Mouse (Mus musculus): ENCODE measurements around the gene Large2. TPM values are rescaled to one million over a fixed set of nuclear protein-coding genes. Genes with fewer than 3 reads are reported as not detected.

Large2 gene
- 1.4 and 2.4 TPM in 2 replicates for polyA plus RNA-seq (2015; fragmentation: Nextera tagmentation; extraction: Ambion mirVana)

DNA sequence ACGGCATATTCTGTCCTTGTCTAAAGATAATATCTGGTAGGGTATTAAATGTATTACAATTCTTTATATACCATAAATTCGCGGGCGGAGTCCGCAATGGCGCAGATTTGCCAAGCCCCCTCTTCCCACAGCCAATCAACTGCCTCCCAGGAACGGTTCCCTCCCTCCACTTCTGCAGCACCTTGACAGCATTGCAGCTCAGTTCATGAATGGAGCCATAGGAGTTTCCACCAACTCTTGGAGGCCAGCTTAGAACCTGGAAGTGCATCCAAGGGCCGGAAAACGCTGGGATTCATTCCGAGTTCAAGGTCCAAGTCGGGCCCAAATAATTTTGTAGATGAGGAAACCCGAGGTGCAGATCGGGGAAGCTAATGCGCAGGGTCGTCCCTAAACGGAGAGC lies at the start of gene Large2, which contains the start of gene Pex16:
Gene Large2, minus strand, starts transcription at position 356 of the 400 bp plus-strand sequence.
Gene Pex16, plus strand, starts transcription at position 163 of the 400 bp plus-strand sequence.
- peak; percentile 37 for ATAC-seq
- Histone ChIP-seq H3K27me3 (replicated peaks; ENCODE audit: control insufficient read depth, insufficient read depth, low read length) (peaks cover 15% of the 10 kb centered on the region), H3K9me3 (ENCODE audit: control insufficient read depth, low read length) (no peaks in the 10 kb centered on the region), H3K9ac (replicated peaks; ENCODE audit: low read depth, low read length) (peak within 1 kb of the TSS; percentile 74), H3K4me1 (replicated peaks; ENCODE audit: control insufficient read depth, insufficient read depth, low read length) (peaks cover 44% of the 10 kb centered on the region), H3K4me2 (ENCODE audit: low read length) (peak within 1 kb of the TSS; percentile 93), H3K27ac (ENCODE audit: low read length) (peak within 1 kb of the TSS; percentile 88), H3K4me3 (replicated peaks; ENCODE audit: low read length) (peak within 1 kb of the TSS; percentile 71), H3K36me3 (ENCODE audit: control insufficient read depth, insufficient read depth) (peaks cover 3% of the 10 kb centered on the region; the same call in 1 of the 2 replicates)
- WGBS, result 4% methylated on average over 16 of the region's 16 CpGs

DNA sequence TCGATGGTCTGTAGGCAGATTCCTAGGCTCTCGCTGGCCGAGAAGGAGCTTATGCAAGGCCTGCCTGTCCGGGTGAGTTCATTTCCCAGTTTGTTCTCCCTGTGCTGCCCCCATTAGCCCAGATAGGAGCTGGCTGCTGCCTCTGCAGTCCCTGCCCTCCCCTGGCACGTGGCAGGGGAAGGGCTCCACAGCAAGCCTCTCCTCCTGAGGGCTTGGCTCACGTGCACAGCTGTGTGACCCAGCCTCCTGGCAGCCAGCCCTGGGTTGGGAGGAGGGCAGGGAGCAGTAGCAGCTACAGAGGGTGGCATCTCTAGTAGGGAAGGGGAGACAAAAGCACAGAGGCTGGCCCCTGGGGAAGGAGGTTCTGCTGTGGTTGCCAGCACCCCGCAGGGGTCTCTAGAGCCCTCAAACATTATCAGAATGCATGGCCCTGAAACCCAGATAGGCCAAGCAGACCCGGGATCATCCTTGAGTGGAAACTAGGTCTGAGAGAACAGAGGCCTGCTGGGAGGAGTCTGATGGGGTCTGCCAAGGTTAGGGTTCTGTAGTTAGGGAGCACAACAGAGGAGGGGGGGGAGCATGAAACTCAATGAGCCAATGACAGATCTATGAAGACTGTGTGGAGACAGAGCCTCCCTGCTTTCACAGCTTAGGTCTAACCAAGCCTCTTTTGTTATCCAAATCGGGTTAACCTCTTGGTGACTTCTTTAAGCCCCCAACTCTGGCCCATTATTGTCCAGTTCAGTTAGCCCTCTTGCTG lies 49.2 kb upstream of the Large2 start:
- Histone ChIP-seq H3K36me3 (ENCODE audit: control insufficient read depth, insufficient read depth) (peaks cover 30% of the 10 kb centered on the region), H3K27ac (ENCODE audit: low read length) (peak overlapping the region; percentile 73), H3K9me3 (ENCODE audit: control insufficient read depth, low read length) (no peaks in the 10 kb centered on the region), H3K27me3 (replicated peaks; ENCODE audit: control insufficient read depth, insufficient read depth, low read length) (no peaks in the 10 kb centered on the region), H3K4me1 (replicated peaks; ENCODE audit: control insufficient read depth, insufficient read depth, low read length) (peaks cover 46% of the 10 kb centered on the region), H3K4me3 (replicated peaks; ENCODE audit: low read length) (no peak overlapping the region), H3K4me2 (ENCODE audit: low read length) (no peak overlapping the region), H3K9ac (replicated peaks; ENCODE audit: low read depth, low read length) (no peak overlapping the region)
- 51% methylated on average over 9 of the region's 9 CpGs for WGBS
- peak; percentile 71 for ATAC-seq

DNA sequence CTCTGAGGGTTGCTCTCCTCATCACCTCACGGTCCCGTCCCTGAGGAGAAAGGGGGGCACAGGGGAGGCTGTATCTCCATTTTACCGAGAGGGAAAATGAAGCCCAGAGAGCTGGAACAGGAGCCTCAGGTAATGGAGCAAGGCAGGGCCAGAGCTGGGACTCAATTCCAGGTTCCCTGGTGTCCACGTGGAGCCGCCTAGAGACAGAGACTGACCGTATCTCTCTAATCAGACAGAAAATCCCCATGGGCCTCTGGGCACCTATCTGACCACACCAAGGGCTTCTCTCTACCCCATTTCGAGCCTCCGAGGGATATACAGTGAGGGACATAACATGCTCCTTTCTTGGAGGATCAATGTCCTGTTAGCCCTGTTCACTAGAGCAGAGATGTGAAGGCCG lies 48.5 kb upstream of the Large2 start:
- Histone ChIP-seq H3K4me1 (replicated peaks; ENCODE audit: control insufficient read depth, insufficient read depth, low read length) (peaks cover 42% of the 10 kb centered on the region), H3K4me2 (ENCODE audit: low read length) (no peak overlapping the region), H3K36me3 (ENCODE audit: control insufficient read depth, insufficient read depth) (peaks cover 33% of the 10 kb centered on the region), H3K27ac (ENCODE audit: low read length) (peak overlapping the region; percentile 34; the same call in 1 of the 2 replicates), H3K9me3 (ENCODE audit: control insufficient read depth, low read length) (no peaks in the 10 kb centered on the region), H3K27me3 (replicated peaks; ENCODE audit: control insufficient read depth, insufficient read depth, low read length) (no peaks in the 10 kb centered on the region), H3K4me3 (replicated peaks; ENCODE audit: low read length) (no peak overlapping the region), H3K9ac (replicated peaks; ENCODE audit: low read depth, low read length) (no peak overlapping the region)
- ATAC-seq, result no peak
- WGBS, result 86% methylated on average over 9 of the region's 9 CpGs

DNA sequence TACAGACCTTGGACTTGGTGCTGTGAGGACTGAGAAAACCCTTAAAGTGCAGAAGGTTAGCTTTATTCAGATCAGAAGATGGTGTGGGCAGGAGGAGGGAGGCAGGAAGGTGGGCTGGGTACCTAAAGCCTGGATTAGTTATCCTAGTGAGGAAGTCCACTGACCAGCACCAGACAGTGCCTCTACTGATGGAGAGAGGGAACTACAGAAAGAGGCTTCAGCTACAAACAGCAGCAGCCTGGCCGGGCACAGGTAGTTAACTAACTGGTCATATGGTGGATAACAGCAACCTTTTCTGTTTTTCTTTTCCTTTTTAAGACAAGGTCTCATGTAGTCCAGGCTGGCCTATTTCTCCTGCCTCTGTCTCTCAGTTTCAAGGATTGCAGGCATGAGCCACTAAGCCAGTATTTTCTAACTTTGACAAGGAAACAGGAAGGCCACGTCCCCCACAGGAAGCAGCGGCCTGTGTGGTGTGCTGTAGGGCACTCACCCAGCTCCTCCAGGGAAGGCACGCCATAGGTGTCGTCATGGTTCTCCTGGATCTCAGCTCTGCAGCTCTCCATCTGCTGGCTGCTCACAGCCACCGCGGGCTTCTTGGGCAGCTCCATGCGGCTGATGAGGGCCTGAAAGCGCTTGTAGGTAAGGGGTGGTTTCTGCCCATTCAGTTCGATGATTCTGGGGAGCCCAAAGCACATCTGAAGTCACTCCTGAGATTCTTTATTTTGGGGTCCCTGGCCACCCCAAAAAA lies 47.9 kb upstream of the Large2 start:
- Histone ChIP-seq H3K9ac (replicated peaks; ENCODE audit: low read depth, low read length) (no peak overlapping the region), H3K4me3 (replicated peaks; ENCODE audit: low read length) (no peak overlapping the region), H3K27ac (ENCODE audit: low read length) (no peak overlapping the region), H3K27me3 (replicated peaks; ENCODE audit: control insufficient read depth, insufficient read depth, low read length) (no peaks in the 10 kb centered on the region), H3K9me3 (ENCODE audit: control insufficient read depth, low read length) (no peaks in the 10 kb centered on the region), H3K4me2 (ENCODE audit: low read length) (no peak overlapping the region), H3K36me3 (ENCODE audit: control insufficient read depth, insufficient read depth) (peaks cover 33% of the 10 kb centered on the region), H3K4me1 (replicated peaks; ENCODE audit: control insufficient read depth, insufficient read depth, low read length) (peaks cover 36% of the 10 kb centered on the region)
- 74% methylated on average over 10 of the region's 10 CpGs for WGBS
- ATAC-seq, result no peak

DNA sequence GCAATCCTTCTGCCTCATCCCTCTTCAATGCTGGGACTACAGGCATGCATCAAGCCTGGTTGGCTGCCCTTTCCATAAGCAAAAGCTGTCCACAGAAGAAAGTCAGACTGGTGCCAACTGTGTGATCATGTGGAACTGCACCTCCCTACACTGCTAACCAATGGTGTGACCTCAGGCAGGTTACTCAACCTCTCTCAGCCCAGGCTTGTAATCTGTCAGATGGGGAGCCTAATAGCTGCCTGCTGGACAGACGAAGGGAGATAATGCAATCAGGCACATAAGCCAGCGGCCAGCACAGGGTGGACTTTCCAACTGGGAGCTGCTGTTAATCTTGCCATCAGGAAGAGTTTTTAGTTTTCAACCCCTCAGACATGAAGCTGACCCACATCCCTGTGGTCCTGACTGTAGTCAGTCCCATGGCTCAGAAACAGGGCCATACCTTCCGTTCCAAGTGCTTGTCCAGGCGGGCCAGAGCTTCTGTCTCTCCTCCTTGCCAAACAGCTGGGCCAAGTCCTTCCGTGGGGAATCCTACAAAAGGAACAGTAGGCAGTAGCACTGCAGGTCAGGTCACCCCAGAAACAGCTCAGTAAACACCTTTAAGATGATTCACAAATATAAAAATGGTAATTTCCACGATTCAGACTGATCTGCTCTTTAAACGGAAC lies 47.2 kb upstream of the Large2 start:
- 95% methylated on average over 7 of the region's 7 CpGs for WGBS
- H3K36me3 ChIP-seq (ENCODE audit: control insufficient read depth, insufficient read depth), result peaks cover 37% of the 10 kb centered on the region
- H3K4me1 ChIP-seq (replicated peaks; ENCODE audit: control insufficient read depth, insufficient read depth, low read length), result peaks cover 33% of the 10 kb centered on the region
- no peak for ATAC-seq
- H3K9ac ChIP-seq (replicated peaks; ENCODE audit: low read depth, low read length), result no peak overlapping the region
- no peaks in the 10 kb centered on the region for H3K9me3 ChIP-seq (ENCODE audit: control insufficient read depth, low read length)
- no peak overlapping the region for H3K27ac ChIP-seq (ENCODE audit: low read length)
- H3K4me2 ChIP-seq (ENCODE audit: low read length), result no peak overlapping the region
- H3K27me3 ChIP-seq (replicated peaks; ENCODE audit: control insufficient read depth, insufficient read depth, low read length), result no peaks in the 10 kb centered on the region
- H3K4me3 ChIP-seq (replicated peaks; ENCODE audit: low read length), result no peak overlapping the region

DNA sequence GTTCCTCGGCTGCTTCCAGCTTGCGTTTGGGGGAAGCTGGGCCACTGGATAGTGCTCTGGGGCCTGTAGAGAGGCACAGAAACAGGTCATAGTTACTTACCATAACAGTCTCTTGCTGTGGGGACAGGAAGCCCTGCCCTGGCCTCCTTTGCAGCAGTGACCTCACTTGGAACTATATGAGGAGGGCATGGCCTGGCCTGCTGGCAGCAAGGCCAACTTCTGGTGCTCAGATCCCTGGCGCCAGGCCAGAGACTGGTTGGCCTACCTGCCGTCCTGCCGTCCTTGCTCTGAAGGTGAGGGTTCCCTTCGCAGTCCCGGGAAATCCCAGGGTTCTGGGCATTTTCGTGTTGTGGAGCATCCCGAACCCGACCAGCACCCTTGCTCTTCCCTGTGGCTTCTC lies 37.0 kb upstream of the Large2 start:
- Histone ChIP-seq H3K9ac (replicated peaks; ENCODE audit: low read depth, low read length) (no peak overlapping the region), H3K27me3 (replicated peaks; ENCODE audit: control insufficient read depth, insufficient read depth, low read length) (no peaks in the 10 kb centered on the region), H3K36me3 (ENCODE audit: control insufficient read depth, insufficient read depth) (peaks cover 76% of the 10 kb centered on the region), H3K4me1 (replicated peaks; ENCODE audit: control insufficient read depth, insufficient read depth, low read length) (no peaks in the 10 kb centered on the region), H3K4me2 (ENCODE audit: low read length) (no peak overlapping the region), H3K4me3 (replicated peaks; ENCODE audit: low read length) (no peak overlapping the region), H3K27ac (ENCODE audit: low read length) (no peak overlapping the region), H3K9me3 (ENCODE audit: control insufficient read depth, low read length) (no peaks in the 10 kb centered on the region)
- 89% methylated on average over 10 of the region's 10 CpGs for WGBS
- ATAC-seq, result no peak

DNA sequence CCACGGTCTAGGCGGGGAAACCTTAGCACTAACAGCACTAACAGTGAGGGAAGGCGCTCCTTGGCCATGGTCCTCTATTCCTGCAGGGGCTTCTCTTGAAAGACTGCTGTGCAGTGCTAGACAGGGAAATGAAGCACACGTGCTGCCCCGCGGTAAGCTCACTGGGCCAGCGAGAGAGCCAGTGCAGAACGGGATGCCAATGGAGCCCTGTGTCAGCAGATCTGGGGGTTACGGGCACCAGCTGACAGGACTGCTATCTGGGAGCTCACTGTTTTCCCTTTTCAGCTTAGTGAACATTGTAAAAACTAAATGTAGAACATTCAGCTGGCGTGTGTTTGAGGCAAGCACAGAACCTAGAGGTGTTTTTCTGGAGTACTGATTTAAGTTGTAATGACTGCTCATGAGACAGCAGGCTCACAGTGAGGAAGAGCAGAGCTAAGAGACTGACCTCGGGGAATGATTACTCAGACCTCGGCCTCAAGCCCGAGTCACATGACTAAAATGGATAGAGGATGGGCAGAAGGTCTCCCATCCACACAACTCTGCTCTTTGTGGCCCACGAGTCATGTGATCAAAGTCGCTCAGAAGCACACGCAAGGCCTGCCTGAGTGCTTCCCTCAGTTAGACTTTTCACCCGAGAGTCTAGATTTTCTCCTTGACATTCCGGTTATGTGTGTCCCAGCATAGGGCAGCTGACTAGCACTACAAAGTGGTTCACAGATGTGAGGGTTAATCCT lies 33.8 kb upstream of the Large2 start:
- 88% methylated on average over 18 of the region's 18 CpGs for WGBS
- Histone ChIP-seq H3K4me1 (replicated peaks; ENCODE audit: control insufficient read depth, insufficient read depth, low read length) (no peaks in the 10 kb centered on the region), H3K9ac (replicated peaks; ENCODE audit: low read depth, low read length) (no peak overlapping the region), H3K4me2 (ENCODE audit: low read length) (no peak overlapping the region), H3K36me3 (ENCODE audit: control insufficient read depth, insufficient read depth) (peaks cover 65% of the 10 kb centered on the region), H3K27ac (ENCODE audit: low read length) (no peak overlapping the region), H3K4me3 (replicated peaks; ENCODE audit: low read length) (no peak overlapping the region), H3K27me3 (replicated peaks; ENCODE audit: control insufficient read depth, insufficient read depth, low read length) (no peaks in the 10 kb centered on the region), H3K9me3 (ENCODE audit: control insufficient read depth, low read length) (no peaks in the 10 kb centered on the region)
- ATAC-seq, result no peak

DNA sequence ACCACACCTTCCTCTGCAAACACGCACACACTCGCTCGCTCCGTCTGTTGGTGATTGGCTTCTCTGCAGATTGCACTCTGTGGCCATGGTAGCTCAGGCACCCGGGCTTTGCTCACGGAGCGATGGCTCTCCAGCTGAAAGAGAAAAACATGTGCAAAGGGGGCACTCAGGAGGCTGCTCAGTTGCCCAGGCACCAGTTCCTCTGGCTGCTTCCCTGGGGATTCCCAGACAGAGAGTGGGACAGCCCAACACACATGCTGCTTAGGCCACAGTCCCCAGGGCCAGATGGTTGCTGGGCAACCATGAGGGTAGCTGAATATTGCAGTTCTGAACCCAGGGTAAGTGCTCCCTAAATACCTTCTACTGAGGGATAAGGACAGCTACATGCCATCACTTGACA lies 31.0 kb upstream of the Large2 start:
- Histone ChIP-seq H3K4me2 (ENCODE audit: low read length) (no peak overlapping the region), H3K36me3 (ENCODE audit: control insufficient read depth, insufficient read depth) (peaks cover 41% of the 10 kb centered on the region), H3K9ac (replicated peaks; ENCODE audit: low read depth, low read length) (no peak overlapping the region), H3K4me3 (replicated peaks; ENCODE audit: low read length) (no peak overlapping the region), H3K27me3 (replicated peaks; ENCODE audit: control insufficient read depth, insufficient read depth, low read length) (no peaks in the 10 kb centered on the region), H3K9me3 (ENCODE audit: control insufficient read depth, low read length) (no peaks in the 10 kb centered on the region), H3K27ac (ENCODE audit: low read length) (no peak overlapping the region), H3K4me1 (replicated peaks; ENCODE audit: control insufficient read depth, insufficient read depth, low read length) (peaks cover 6% of the 10 kb centered on the region)
- 87% methylated on average over 7 of the region's 7 CpGs for WGBS
- ATAC-seq, result no peak
